Mouse (Mus musculus): ENCODE measurements around the gene Tmsb4x.

The Tmsb4x gene

GRCm38 (mm10) chrX:167208978-167209754, at the start of gene Tmsb4x:
TSS of gene Tmsb4x (minus strand) at chrX:167209315.
- DNase-seq: peak; percentile 76

- DNase-seq: no peak
Measured at GRCm38 (mm10) chrX:167241736-167242135, 32.6 kb upstream of the Tmsb4x start.

- no peak for DNase-seq
Measured at GRCm38 (mm10) chrX:167239293-167239921, 30.3 kb upstream of the Tmsb4x start.

- DNase-seq: peak; percentile 28
Measured at GRCm38 (mm10) chrX:167233104-167233687, 24.1 kb upstream of the Tmsb4x start.

GRCm38 (mm10) chrX:167231150-167231549, 22.0 kb upstream of the Tmsb4x start:
- DNase-seq: no peak

GRCm38 (mm10) chrX:167229819-167230218, 20.7 kb upstream of the Tmsb4x start:
- no peak for DNase-seq

GRCm38 (mm10) chrX:167229206-167229605, 20.1 kb upstream of the Tmsb4x start:
- DNase-seq: peak; percentile 13

GRCm38 (mm10) chrX:167227756-167228155, 18.6 kb upstream of the Tmsb4x start:
- no peak for DNase-seq

GRCm38 (mm10) chrX:167227138-167227537, 18.0 kb upstream of the Tmsb4x start:
- no peak for DNase-seq

GRCm38 (mm10) chrX:167226570-167226969, 17.5 kb upstream of the Tmsb4x start:
- no peak for DNase-seq

- DNase-seq: no peak
Measured at GRCm38 (mm10) chrX:167212707-167213106, 3.6 kb upstream of the Tmsb4x start.

- no peak for DNase-seq
Measured at GRCm38 (mm10) chrX:167211871-167212555, 2.9 kb upstream of the Tmsb4x start.

- no peak for DNase-seq
Measured at GRCm38 (mm10) chrX:167210319-167210728, 1.2 kb upstream of the Tmsb4x start.

GRCm38 (mm10) chrX:167209828-167210227, 713 bp upstream of the Tmsb4x start:
- no peak for DNase-seq

GRCm38 (mm10) chrX:167208506-167208820, 652 bp downstream of the Tmsb4x start:
- DNase-seq: peak; percentile 12

- peak; percentile 15 for DNase-seq
Measured at GRCm38 (mm10) chrX:167207741-167208505, 1.2 kb downstream of the Tmsb4x start.

- no peak for DNase-seq
Measured at GRCm38 (mm10) chrX:167205813-167206520, 3.1 kb downstream of the Tmsb4x start.

- no peak for DNase-seq
Measured at GRCm38 (mm10) chrX:167201365-167201764, 7.8 kb downstream of the Tmsb4x start.

GRCm38 (mm10) chrX:167195228-167195649, 13.9 kb downstream of the Tmsb4x start:
- DNase-seq: no peak

GRCm38 (mm10) chrX:167186306-167186705, 22.8 kb downstream of the Tmsb4x start:
- no peak for DNase-seq

- DNase-seq: no peak
Measured at GRCm38 (mm10) chrX:167183535-167183934, 25.6 kb downstream of the Tmsb4x start.

- DNase-seq: no peak
Measured at GRCm38 (mm10) chrX:167182411-167182810, 26.7 kb downstream of the Tmsb4x start.
